Mouse (Mus musculus): ENCODE measurements at regions not wholly inside any gene's neighbourhood (a gene's known extent, or its start where the extent isn't known, plus 50 kb on each side); places are given as distances from the start of the nearest gene placed in this dataset.
"Not testable (repeated sequence)": the region's sequence is repeated elsewhere in the genome, so short reads cannot be mapped to it uniquely, and the experiment has no call there.

DNA sequence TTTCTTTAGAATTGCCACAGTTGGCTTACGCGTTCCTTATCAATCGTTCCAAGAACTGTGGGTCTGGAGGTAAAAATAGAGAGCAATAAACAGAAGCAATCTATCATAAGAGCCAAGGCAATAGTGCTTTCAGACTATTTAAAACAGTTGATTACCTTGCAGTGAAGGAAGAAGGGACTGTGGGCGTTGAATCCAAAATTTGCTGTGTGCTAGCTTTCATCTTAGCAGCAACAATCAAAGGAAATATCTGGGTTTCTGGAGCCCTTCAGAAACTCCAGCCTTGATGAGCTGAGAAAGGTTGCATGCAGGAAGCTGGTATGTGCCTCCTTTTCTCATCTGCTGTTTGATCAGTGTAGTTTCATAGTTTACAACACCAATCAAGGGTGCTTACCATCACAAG, 136.1 kb upstream of the Thrb start:
- intact Hi-C loops (cut with DNase I; ENCODE audit: low total_unique reads): no loop called here
- no peak for DNase-seq

- intact Hi-C loops (cut with DNase I; ENCODE audit: low total_unique reads): no loop called here
- DNase-seq: no peak
Observed at GRCm38 (mm10) chr14:17539322-17539721, 120.7 kb upstream of the Thrb start.

- DNase-seq: no peak
- intact Hi-C loops (cut with DNase I; ENCODE audit: low total_unique reads): no loop called here
Observed at GRCm38 (mm10) chr14:17556458-17556857, 103.6 kb upstream of the Thrb start.

DNA sequence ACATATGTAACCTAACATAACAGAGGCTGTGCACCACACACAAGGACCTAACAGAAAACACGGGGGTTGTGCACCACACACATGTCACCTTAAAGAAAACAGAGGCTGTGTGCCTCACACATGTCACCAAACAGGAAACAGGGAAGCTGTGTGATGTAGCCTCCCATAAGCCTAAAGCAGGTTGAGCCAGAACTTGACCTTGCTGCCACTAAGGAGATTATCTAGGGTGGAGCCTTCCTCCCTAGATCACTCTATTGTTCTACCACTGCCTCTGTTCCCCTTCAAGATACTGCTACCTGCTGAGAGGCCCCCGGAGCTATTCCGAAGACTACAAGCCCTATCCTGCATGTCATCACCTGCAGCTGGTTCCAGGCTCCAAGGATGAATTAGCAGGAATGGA, 100.1 kb upstream of the Thrb start:
- DNase-seq; intact Hi-C loops (cut with DNase I; ENCODE audit: low total_unique reads): not testable (repeated sequence)

GRCm38 (mm10) chr14:17567927-17568326, 92.1 kb upstream of the Thrb start:
- DNase-seq: no peak
- intact Hi-C loops (cut with DNase I; ENCODE audit: low total_unique reads): no loop called here

GRCm38 (mm10) chr14:17569087-17569636, 90.9 kb upstream of the Thrb start:
- intact Hi-C loops (cut with DNase I; ENCODE audit: low total_unique reads): no loop called here
- DNase-seq: no peak

DNA sequence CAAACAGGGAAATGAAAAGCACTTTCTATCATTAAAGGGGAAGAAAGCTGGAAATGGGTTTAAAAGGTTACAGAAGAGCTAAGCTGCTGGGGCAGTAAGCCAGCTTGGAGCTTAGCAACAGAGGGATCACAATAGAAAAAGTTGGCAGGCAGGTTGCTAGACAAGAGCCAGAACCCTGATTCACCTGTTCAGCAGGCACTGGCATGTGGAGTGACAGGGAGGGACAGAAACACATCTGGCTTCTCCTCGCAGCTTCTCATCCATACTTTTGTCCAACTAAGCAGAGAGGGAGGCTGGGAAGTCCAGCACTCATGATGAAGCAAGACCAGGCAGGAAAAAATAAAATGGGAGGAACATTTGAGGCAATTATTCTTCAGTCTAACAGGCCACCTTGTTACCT, 81.3 kb upstream of the Thrb start:
- intact Hi-C loops (cut with DNase I; ENCODE audit: low total_unique reads): no loop called here
- DNase-seq: no peak

- no peak for DNase-seq
- intact Hi-C loops (cut with DNase I; ENCODE audit: low total_unique reads): no loop called here
Observed at GRCm38 (mm10) chr14:17589595-17589994, 70.5 kb upstream of the Thrb start.

DNA sequence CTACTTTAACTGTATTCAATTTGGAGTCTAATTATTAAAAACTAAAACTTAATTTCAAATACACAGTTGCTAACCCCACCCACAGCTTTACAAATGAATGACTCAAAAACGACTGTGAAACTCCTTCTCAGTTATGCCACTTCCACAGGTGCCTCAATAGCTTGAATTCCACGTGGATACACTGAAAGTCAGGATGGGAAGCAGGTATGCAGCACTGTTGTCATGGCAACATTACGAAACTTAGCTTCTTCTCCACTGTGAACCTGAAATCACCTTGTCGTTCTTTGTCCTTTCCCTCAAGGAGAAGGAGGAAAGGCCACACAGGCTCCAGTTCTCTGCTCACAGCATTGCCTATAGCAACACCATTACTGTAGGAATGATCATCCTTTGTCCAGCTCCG, 60.5 kb upstream of the Thrb start:
- no peak for DNase-seq
- intact Hi-C loops (cut with DNase I; ENCODE audit: low total_unique reads): no loop called here

DNA sequence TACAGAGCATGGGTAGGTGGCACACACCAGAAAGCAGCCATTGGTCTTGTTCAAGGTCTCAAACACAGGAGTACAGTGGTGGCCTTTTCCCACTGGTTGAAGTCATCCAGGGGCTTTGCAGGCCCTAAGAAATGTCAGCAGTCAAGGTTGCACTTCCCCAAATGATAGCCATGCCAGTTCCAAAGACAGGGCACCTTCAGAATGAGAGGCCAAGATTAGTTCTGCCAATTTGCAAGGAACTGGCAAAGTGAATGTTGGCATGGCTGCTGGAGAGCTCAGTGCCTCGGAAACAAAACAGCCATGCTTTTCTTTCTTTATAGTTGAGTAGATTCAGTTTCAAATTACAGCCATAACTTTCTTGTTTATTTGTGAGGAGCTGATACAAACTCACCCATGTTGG, 57.7 kb upstream of the Thrb start:
- intact Hi-C loops (cut with DNase I; ENCODE audit: low total_unique reads): no loop called here
- no peak for DNase-seq

DNA sequence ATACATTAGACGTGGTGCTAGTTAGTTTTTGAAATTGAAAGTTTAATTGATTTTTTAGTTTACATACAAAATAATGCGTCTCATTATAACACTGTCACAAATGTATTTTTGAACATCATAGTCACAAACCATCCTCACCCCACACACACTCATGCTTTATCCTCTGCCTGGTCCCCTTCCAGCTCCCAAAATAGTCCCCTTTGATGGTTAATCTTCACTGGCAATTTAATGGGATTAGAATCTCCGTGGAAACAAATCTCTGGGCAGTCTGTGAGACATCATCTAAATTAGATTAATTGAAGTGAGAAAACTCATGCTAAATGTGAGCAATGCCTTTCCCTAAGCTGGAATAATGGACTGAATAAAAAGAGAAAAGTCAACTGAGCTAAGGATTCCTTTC, 54.0 kb upstream of the Thrb start:
- no peak for DNase-seq
- intact Hi-C loops (cut with DNase I; ENCODE audit: low total_unique reads): no loop called here

GRCm38 (mm10) chr14:17607186-17607585, 52.9 kb upstream of the Thrb start:
- intact Hi-C loops (cut with DNase I; ENCODE audit: low total_unique reads): no loop called here
- no peak for DNase-seq
